In genomic region chr6:13514126-13514525, GRCm38 (mm10) we compare ENCODE assay signal across 23 mouse cellular contexts.
DNase-seq lines count a peak whose midpoint lies in the region; ATAC-seq and TF ChIP-seq lines count a peak whose summit lies in the region.
"Had no signal": no experiment of that assay in that cellular context is flagged by ENCODE, and none has a peak within 500 bp of the region (broad histone marks: within the 10 kb centered on the region; RNA-seq: fewer than 3 reads in every experiment).

No protein-coding gene starts in this region.

- WGBS in intestine, embryonic 15.5 days, result 57% methylated on average over 3 of the region's 3 CpGs
- 58% methylated on average over 3 of the region's 3 CpGs for WGBS in intestine, embryonic 16.5 days
- 40% methylated on average over 3 of the region's 3 CpGs for WGBS in intestine, postnatal 0 days
- 28% methylated on average over 3 of the region's 3 CpGs for WGBS in large intestine, adult 2 months
- 69% methylated on average over 3 of the region's 3 CpGs for WGBS in kidney, adult 2 months

- no peak overlapping the region for H3K4me3 ChIP-seq in intestine, embryonic 15.5 days (replicated peaks)
- H3K4me3 ChIP-seq in intestine, embryonic 16.5 days (ENCODE audit: low read length), result no peak overlapping the region
- H3K4me3 ChIP-seq in intestine, postnatal 0 days (ENCODE audit: low read depth, low read length), result no peak overlapping the region
- no peak overlapping the region for H3K4me3 ChIP-seq in kidney, adult 2 months (ENCODE audit: insufficient read depth, low read depth, low read length)

- no peaks in the 10 kb centered on the region for H3K9me3 ChIP-seq in intestine, embryonic 15.5 days
- H3K9me3 ChIP-seq in intestine, embryonic 16.5 days (ENCODE audit: control insufficient read depth, low read length), result no peaks in the 10 kb centered on the region
- H3K9me3 ChIP-seq in intestine, postnatal 0 days (ENCODE audit: control insufficient read depth), result no peaks in the 10 kb centered on the region
- H3K9me3 ChIP-seq: G1E had no signal

- H3K9ac ChIP-seq in intestine, embryonic 15.5 days, result no peak overlapping the region
- H3K9ac ChIP-seq in intestine, embryonic 16.5 days (ENCODE audit: low read depth, low read length), result no peak overlapping the region
- H3K9ac ChIP-seq in intestine, postnatal 0 days (ENCODE audit: low read depth, low read length), result no peak overlapping the region

- H3K27me3 ChIP-seq in intestine, embryonic 15.5 days (replicated peaks), result no peaks in the 10 kb centered on the region
- H3K27me3 ChIP-seq in intestine, embryonic 16.5 days (replicated peaks; ENCODE audit: control insufficient read depth, insufficient read depth, low read length), result no peaks in the 10 kb centered on the region
- H3K27me3 ChIP-seq in intestine, postnatal 0 days (replicated peaks; ENCODE audit: control insufficient read depth, insufficient read depth, low read length), result no peaks in the 10 kb centered on the region
- H3K27me3 ChIP-seq in kidney, adult 2 months (replicated peaks; ENCODE audit: control insufficient read depth, insufficient read depth, low read length), result no peaks in the 10 kb centered on the region
- H3K27me3 ChIP-seq: CH12.LX, Patski had no signal

- DNase-seq in large intestine, adult 2 months (ENCODE audit: low read depth, low spot score), result peak; percentile 82
- no peak for DNase-seq in kidney, adult 11 months
- DNase-seq in kidney, adult 2 months, result no peak
- DNase-seq in adrenal gland, adult 8-10 months, result no peak
- DNase-seq: adrenal gland, adult 2 months; adrenal gland, postnatal 10 days; adrenal gland, postnatal 14 days; adrenal gland, postnatal 25 days; adrenal gland, postnatal 36 days; B cell, adult 2 months; cerebellum, adult 11 months; cerebellum, adult 11-12 months; cerebellum, adult 18-20 months; cerebellum, adult 2 months had no signal

- no peak for TF ChIP-seq POLR2A in kidney, adult 2 months (IDR thresholded peaks at IDR 0.05; ENCODE audit: low read depth, low read length)

- peak; percentile 56 for ATAC-seq in intestine, embryonic 15.5 days
- peak; percentile 23; the same call in 1 of the 2 replicates for ATAC-seq in intestine, embryonic 16.5 days
- 0 out of 2 replicates have a peak, but pooled peaks have one; percentile 28 for ATAC-seq in intestine, postnatal 0 days
- no peak for ATAC-seq in cerebellum, adult (ENCODE audit: insufficient number of reproducible peaks, low FRiP score, low TSS enrichment)
- ATAC-seq: activated CD4-positive, CD25-positive, alpha-beta regulatory T cell, adult 4 months; CD4-positive, CD25-positive, alpha-beta regulatory T cell, adult 4 months; Patski had no signal

- H3K27ac ChIP-seq in intestine, embryonic 15.5 days, result no peak overlapping the region
- no peak overlapping the region for H3K27ac ChIP-seq in intestine, embryonic 16.5 days (ENCODE audit: low read length)
- H3K27ac ChIP-seq in intestine, postnatal 0 days (ENCODE audit: low read depth, low read length), result no peak overlapping the region
- no peak overlapping the region for H3K27ac ChIP-seq in kidney, adult 2 months (ENCODE audit: insufficient read depth, low read depth, low read length)

- no peaks in the 10 kb centered on the region for H3K4me1 ChIP-seq in intestine, embryonic 15.5 days (replicated peaks)
- H3K4me1 ChIP-seq in intestine, embryonic 16.5 days (ENCODE audit: control insufficient read depth, insufficient read depth, low read length), result no peaks in the 10 kb centered on the region
- H3K4me1 ChIP-seq in intestine, postnatal 0 days (replicated peaks; ENCODE audit: control insufficient read depth, insufficient read depth, low read length), result no peaks in the 10 kb centered on the region
- no peaks in the 10 kb centered on the region for H3K4me1 ChIP-seq in kidney, adult 2 months (ENCODE audit: control insufficient read depth, insufficient read depth, low read length)

- H3K4me2 ChIP-seq in intestine, embryonic 15.5 days (replicated peaks), result no peak overlapping the region
- H3K4me2 ChIP-seq in intestine, embryonic 16.5 days (ENCODE audit: low read depth, low read length), result no peak overlapping the region
- H3K4me2 ChIP-seq in intestine, postnatal 0 days (replicated peaks; ENCODE audit: low read depth), result no peak overlapping the region

- no peaks in the 10 kb centered on the region for H3K36me3 ChIP-seq in intestine, embryonic 15.5 days
- H3K36me3 ChIP-seq in intestine, embryonic 16.5 days (ENCODE audit: control insufficient read depth, insufficient read depth, low read length), result no peaks in the 10 kb centered on the region
- H3K36me3 ChIP-seq in intestine, postnatal 0 days (ENCODE audit: control insufficient read depth, insufficient read depth), result no peaks in the 10 kb centered on the region
- no peaks in the 10 kb centered on the region for H3K36me3 ChIP-seq in kidney, adult 2 months (ENCODE audit: control insufficient read depth, insufficient read depth, low read length)
- H3K36me3 ChIP-seq: G1E had no signal

- no peak for TF ChIP-seq CTCF in intestine, postnatal 0 days (IDR thresholded peaks at IDR 0.05; ENCODE audit: low read depth)
- TF ChIP-seq CTCF in kidney, adult 2 months (conservative IDR thresholded peaks at IDR 0.05; ENCODE audit: insufficient read depth, insufficient read length, low read depth, low read length), result no peak
